ENCODE assay signal across 10 mouse cellular contexts in the genomic region with DNA sequence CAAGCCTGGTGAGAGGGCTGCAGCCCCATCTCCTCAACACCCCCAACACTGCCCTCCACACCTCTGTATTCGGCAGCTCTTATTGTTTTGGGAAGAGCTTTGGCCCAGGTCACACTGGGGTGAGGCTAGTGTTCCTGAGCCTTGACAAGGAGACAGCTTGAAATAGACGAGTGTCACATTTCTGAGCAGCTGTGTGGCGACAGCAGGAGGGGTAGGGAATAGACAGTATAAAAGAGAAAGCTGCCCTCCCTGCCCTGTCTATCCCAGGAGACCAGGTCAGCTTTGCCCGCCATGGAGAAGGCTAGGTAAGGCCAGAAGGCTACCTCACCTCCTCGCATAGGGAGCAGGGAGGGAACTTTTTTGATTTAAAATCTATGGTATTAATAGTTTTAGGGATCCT. TPM values are rescaled to one million over a fixed set of nuclear protein-coding genes. Genes with fewer than 3 reads are reported as not detected.
A peak's percentile ranks its signal among the peaks of the same experiment; 100 is the strongest.
DNase-seq lines count a peak whose midpoint lies in the region; ATAC-seq and TF ChIP-seq lines count a peak whose summit lies in the region.
"Had no signal": no experiment of that assay in that cellular context is flagged by ENCODE, and none has a peak within 500 bp of the region (broad histone marks: within the 10 kb centered on the region; RNA-seq: fewer than 3 reads in every experiment).

TSS of gene Art1 (plus strand) at position 257 of the 400 bp plus-strand sequence.

- 0 out of 2 replicates have a peak, but pooled peaks cover 8% of the 10 kb centered on the region for H3K27me3 ChIP-seq in forebrain, embryonic 13.5 days
- H3K27me3 ChIP-seq in forebrain, embryonic 15.5 days: 0 out of 2 replicates have a peak, but pooled peaks cover 6% of the 10 kb centered on the region
- no peaks in the 10 kb centered on the region for H3K27me3 ChIP-seq in midbrain, embryonic 11.5 days (ENCODE audit: control insufficient read depth, insufficient read depth, low read length)
- no peaks in the 10 kb centered on the region for H3K27me3 ChIP-seq in midbrain, embryonic 14.5 days (ENCODE audit: control insufficient read depth, insufficient read depth, low read length)
- H3K27me3 ChIP-seq in heart, embryonic 10.5 days (ENCODE audit: insufficient read depth, poor library complexity, severe bottlenecking): no peaks in the 10 kb centered on the region
- H3K27me3 ChIP-seq in liver, embryonic 14.5 days (ENCODE audit: control insufficient read depth, insufficient read depth, low read length): no peaks in the 10 kb centered on the region; the same call in none of the 2 replicates

- 42% methylated on average over 5 of the region's 5 CpGs for WGBS in forebrain, embryonic 13.5 days
- 46% methylated on average over 5 of the region's 5 CpGs for WGBS in forebrain, embryonic 15.5 days
- 42% methylated on average over 5 of the region's 5 CpGs for WGBS in midbrain, embryonic 11.5 days
- WGBS in midbrain, embryonic 14.5 days: 51% methylated on average over 5 of the region's 5 CpGs
- 34% methylated on average over 5 of the region's 5 CpGs for WGBS in heart, embryonic 10.5 days
- WGBS in liver, embryonic 14.5 days (ENCODE audit: insufficient replicate concordance): 60% methylated on average over 5 of the region's 5 CpGs

- H3K4me2 ChIP-seq in forebrain, embryonic 13.5 days: peak within 1 kb of the TSS; percentile 58; the same call in 1 of the 2 replicates
- no peak within 1 kb of the TSS for H3K4me2 ChIP-seq in forebrain, embryonic 15.5 days (replicated peaks)
- no peak within 1 kb of the TSS; the same call in 1 of the 2 replicates for H3K4me2 ChIP-seq in midbrain, embryonic 11.5 days
- H3K4me2 ChIP-seq in midbrain, embryonic 14.5 days (ENCODE audit: low read length): no peak within 1 kb of the TSS
- H3K4me2 ChIP-seq in liver, embryonic 14.5 days (ENCODE audit: low read depth): peak within 1 kb of the TSS; percentile 75; the same call in 1 of the 2 replicates

- peaks cover 15% of the 10 kb centered on the region for H3K4me1 ChIP-seq in forebrain, embryonic 13.5 days
- peaks cover 15% of the 10 kb centered on the region for H3K4me1 ChIP-seq in forebrain, embryonic 15.5 days
- peaks cover 10% of the 10 kb centered on the region for H3K4me1 ChIP-seq in midbrain, embryonic 11.5 days (ENCODE audit: control insufficient read depth, insufficient read depth, low read length)
- peaks cover 9% of the 10 kb centered on the region for H3K4me1 ChIP-seq in midbrain, embryonic 14.5 days (ENCODE audit: control insufficient read depth, insufficient read depth, low read length)
- peaks cover 46% of the 10 kb centered on the region for H3K4me1 ChIP-seq in heart, embryonic 10.5 days
- H3K4me1 ChIP-seq in liver, embryonic 14.5 days (replicated peaks; ENCODE audit: control insufficient read depth in 2 of 2, insufficient read depth in 2 of 2, low read length in 1 of 2): peaks cover 10 to 30% of the 10 kb centered on the region in 2 experiments

- H3K9ac ChIP-seq in forebrain, embryonic 13.5 days: no peak within 1 kb of the TSS
- no peak within 1 kb of the TSS for H3K9ac ChIP-seq in forebrain, embryonic 15.5 days (replicated peaks)
- H3K9ac ChIP-seq in midbrain, embryonic 11.5 days (ENCODE audit: low read length): no peak within 1 kb of the TSS
- H3K9ac ChIP-seq in midbrain, embryonic 14.5 days (replicated peaks; ENCODE audit: low read length): no peak within 1 kb of the TSS
- H3K9ac ChIP-seq in liver, embryonic 14.5 days (replicated peaks): no peak within 1 kb of the TSS
- H3K9ac ChIP-seq: hindbrain, embryonic 15.5 days had no signal

- ATAC-seq in forebrain, embryonic 13.5 days: no peak
- ATAC-seq in forebrain, embryonic 15.5 days (replicated peaks): no peak
- no peak for ATAC-seq in midbrain, embryonic 11.5 days (ENCODE audit: low FRiP score)
- ATAC-seq in midbrain, embryonic 14.5 days (ENCODE audit: low FRiP score, low TSS enrichment): no peak
- ATAC-seq in liver, embryonic 14.5 days (ENCODE audit: insufficient read depth): no peak
- ATAC-seq in monocyte, adult 5-6 weeks (replicated peaks; ENCODE audit: insufficient number of reproducible peaks, low FRiP score, low TSS enrichment, poor library complexity, severe bottlenecking): no peak

- TF ChIP-seq EP300 in liver, embryonic 14.5 days (IDR thresholded peaks at IDR 0.05; ENCODE audit: low read depth): no peak

- H3K27ac ChIP-seq in forebrain, embryonic 13.5 days: no peak within 1 kb of the TSS
- no peak within 1 kb of the TSS for H3K27ac ChIP-seq in forebrain, embryonic 15.5 days (replicated peaks)
- no peak within 1 kb of the TSS for H3K27ac ChIP-seq in midbrain, embryonic 11.5 days (ENCODE audit: low read depth, low read length)
- no peak within 1 kb of the TSS for H3K27ac ChIP-seq in midbrain, embryonic 14.5 days (replicated peaks; ENCODE audit: low read depth, low read length)
- peak within 1 kb of the TSS; percentile 80 for H3K27ac ChIP-seq in heart, embryonic 10.5 days
- no peak within 1 kb of the TSS for H3K27ac ChIP-seq in liver, embryonic 14.5 days
- H3K27ac ChIP-seq: hindbrain, embryonic 15.5 days had no signal

- no peaks in the 10 kb centered on the region for H3K36me3 ChIP-seq in forebrain, embryonic 13.5 days (ENCODE audit: poor library complexity, severe bottlenecking)
- no peaks in the 10 kb centered on the region for H3K36me3 ChIP-seq in forebrain, embryonic 15.5 days
- H3K36me3 ChIP-seq in midbrain, embryonic 11.5 days (ENCODE audit: control insufficient read depth, insufficient read depth, low read length): no peaks in the 10 kb centered on the region
- H3K36me3 ChIP-seq in midbrain, embryonic 14.5 days (ENCODE audit: control insufficient read depth, insufficient read depth, low read length): no peaks in the 10 kb centered on the region
- H3K36me3 ChIP-seq in heart, embryonic 10.5 days: no peaks in the 10 kb centered on the region
- no peaks in the 10 kb centered on the region for H3K36me3 ChIP-seq in liver, embryonic 14.5 days (replicated peaks; ENCODE audit: control insufficient read depth, insufficient read depth, low read depth)
- H3K36me3 ChIP-seq: hindbrain, embryonic 15.5 days had no signal

- no peak for TF ChIP-seq CTCF in liver, embryonic 14.5 days (IDR thresholded peaks at IDR 0.05; ENCODE audit: low read depth)

- H3K4me3 ChIP-seq in forebrain, embryonic 13.5 days: no peak within 1 kb of the TSS
- no peak within 1 kb of the TSS for H3K4me3 ChIP-seq in forebrain, embryonic 15.5 days
- H3K4me3 ChIP-seq in midbrain, embryonic 11.5 days (ENCODE audit: low read depth, low read length): no peak within 1 kb of the TSS
- no peak within 1 kb of the TSS for H3K4me3 ChIP-seq in midbrain, embryonic 14.5 days (replicated peaks; ENCODE audit: low read depth, low read length)
- H3K4me3 ChIP-seq in heart, embryonic 10.5 days: peak within 1 kb of the TSS; percentile 23; the same call in 1 of the 2 replicates
- H3K4me3 ChIP-seq in liver, embryonic 14.5 days (ENCODE audit: insufficient read depth in 1 of 2, low read depth in 2 of 2, low read length in 2 of 2): no peak within 1 kb of the TSS

- DNase-seq in midbrain, embryonic 11.5 days (ENCODE audit: low spot score, missing footprints): peak; percentile 66
- DNase-seq in midbrain, embryonic 14.5 days: no peak
- DNase-seq in heart, embryonic 10.5 days (ENCODE audit: low spot score): no peak
- DNase-seq in liver, embryonic 14.5 days (ENCODE audit: low read depth in 3 of 3, low spot score in 3 of 3): no peak
- DNase-seq in cerebellum, adult 9-11 months: no peak

- H3K9me3 ChIP-seq in forebrain, embryonic 13.5 days (replicated peaks): no peaks in the 10 kb centered on the region
- H3K9me3 ChIP-seq in forebrain, embryonic 15.5 days: no peaks in the 10 kb centered on the region
- H3K9me3 ChIP-seq in midbrain, embryonic 11.5 days (ENCODE audit: control insufficient read depth, low read length): no peaks in the 10 kb centered on the region
- no peaks in the 10 kb centered on the region for H3K9me3 ChIP-seq in midbrain, embryonic 14.5 days (ENCODE audit: control insufficient read depth, low read length)
- H3K9me3 ChIP-seq in heart, embryonic 10.5 days: no peaks in the 10 kb centered on the region
- H3K9me3 ChIP-seq in liver, embryonic 14.5 days (ENCODE audit: control insufficient read depth, low read length): no peaks in the 10 kb centered on the region
- H3K9me3 ChIP-seq: hindbrain, embryonic 15.5 days had no signal

RNA-seq across cellular contexts. Expression of gene Art1, which starts in this region (rescaled TPM):
- 0.23 and 0.53 TPM in 2 replicates for polyA plus RNA-seq in forebrain, embryonic 13.5 days (2015; fragmentation: Nextera tagmentation; extraction: Ambion mirVana)
- 0.17 and 0.28 TPM in 2 replicates for polyA plus RNA-seq in forebrain, embryonic 15.5 days (2015; fragmentation: Nextera tagmentation; extraction: Ambion mirVana)
- polyA plus RNA-seq in midbrain, embryonic 11.5 days (2014; fragmentation: Nextera tagmentation; extraction: Ambion mirVana): 0.49 and 0.70 TPM in 2 replicates
- polyA plus RNA-seq in midbrain, embryonic 14.5 days (2014; fragmentation: Nextera tagmentation; extraction: Ambion mirVana): 0.39 TPM in 1 of 2 replicates, not detected in the other
- 8.1 and 18.4 TPM in 2 replicates for polyA plus RNA-seq in heart, embryonic 10.5 days (2016; fragmentation: Nextera tagmentation; extraction: Ambion mirVana)
- 0.04 TPM in 1 of 2 replicates, not detected in the other for polyA plus RNA-seq in liver, embryonic 14.5 days (2012; rRNA removed)
- not detected in 2 replicates for polyA plus RNA-seq in liver, embryonic 14.5 days (2014; fragmentation: Nextera tagmentation; extraction: Ambion mirVana)
- total RNA-seq in monocyte, adult 5-6 weeks (2017): not detected in 3 replicates
- polyA plus RNA-seq: liver, adult 2 months had no signal

Comparison
In these comparisons a context has a peak if more than half of its experiments do, and no peak if none do; other contexts are left out.
1. H3K4me2 ChIP-seq: peak in forebrain, embryonic 13.5 days (single experiment) and liver, embryonic 14.5 days (single experiment); none in forebrain, embryonic 15.5 days (single experiment), midbrain, embryonic 11.5 days (single experiment) and midbrain, embryonic 14.5 days (single experiment).
2. Peak in DNase-seq in midbrain, embryonic 11.5 days; RNA of the gene not detected or under 1 TPM.